ENCODE assay signal across 9 mouse cellular contexts in genomic region chr4:115890066-115890465, GRCm38 (mm10). TPM values are rescaled to one million over a fixed set of nuclear protein-coding genes. Genes with fewer than 3 reads are reported as not detected.
DNase-seq lines count a peak whose midpoint lies in the region; ATAC-seq lines count a peak whose summit lies in the region.
"Had no signal": no experiment of that assay in that cellular context is flagged by ENCODE, and none has a peak within 500 bp of the region (broad histone marks: within the 10 kb centered on the region; RNA-seq: fewer than 3 reads in every experiment).

No protein-coding gene starts in this region.

- peak overlapping the region; percentile 51 for H3K4me2 ChIP-seq in neural tube, embryonic 11.5 days (ENCODE audit: low read depth)
- H3K4me2 ChIP-seq in liver, embryonic 13.5 days, result peak overlapping the region; percentile 41

- no peaks in the 10 kb centered on the region for H3K36me3 ChIP-seq in neural tube, embryonic 11.5 days (ENCODE audit: control insufficient read depth, insufficient read depth, low read length)
- H3K36me3 ChIP-seq in liver, embryonic 13.5 days, result no peaks in the 10 kb centered on the region

- peak overlapping the region; percentile 18 for H3K4me3 ChIP-seq in neural tube, embryonic 11.5 days (ENCODE audit: low read depth, low read length)
- H3K4me3 ChIP-seq in liver, embryonic 13.5 days (replicated peaks), result no peak overlapping the region

- DNase-seq in embryo, embryonic 10 days (ENCODE audit: low spot score), result peak; percentile 58
- no peak for DNase-seq in embryo, embryonic 9.5 days (ENCODE audit: extremely low spot score)
- DNase-seq in neural tube, embryonic 11.5 days (ENCODE audit: low spot score), result no peak
- DNase-seq in neural tube, embryonic 10.5 days (ENCODE audit: extremely low spot score, low spot score), result no peak
- no peak for DNase-seq in liver, embryonic 13.5 days
- peak; percentile 41 for DNase-seq in testis, postnatal 14 days (ENCODE audit: low spot score)
- no peak for DNase-seq in urinary bladder, postnatal 36 days (ENCODE audit: low spot score in 2 of 2)
- no peak for DNase-seq in thymus, adult 18-20 months
- DNase-seq: thymus, postnatal 36 days had no signal

- WGBS in neural tube, embryonic 11.5 days, result 7% methylated on average over 6 of the region's 6 CpGs
- 14% methylated on average over 6 of the region's 6 CpGs for WGBS in liver, embryonic 13.5 days (ENCODE audit: insufficient replicate concordance)

- H3K9me3 ChIP-seq in neural tube, embryonic 11.5 days (ENCODE audit: control insufficient read depth, low read length), result no peaks in the 10 kb centered on the region
- H3K9me3 ChIP-seq in liver, embryonic 13.5 days (replicated peaks), result no peaks in the 10 kb centered on the region

- peaks cover 15% of the 10 kb centered on the region for H3K27me3 ChIP-seq in neural tube, embryonic 11.5 days (ENCODE audit: control insufficient read depth, insufficient read depth, low read length)
- H3K27me3 ChIP-seq in liver, embryonic 13.5 days, result peaks cover 70% of the 10 kb centered on the region

- no peak for ATAC-seq in neural tube, embryonic 11.5 days (ENCODE audit: insufficient read depth, low FRiP score, low TSS enrichment)
- no peak for ATAC-seq in liver, embryonic 13.5 days (ENCODE audit: low read depth)

- H3K4me1 ChIP-seq in neural tube, embryonic 11.5 days (ENCODE audit: control insufficient read depth, insufficient read depth, low read length), result peaks cover 4% of the 10 kb centered on the region; the same call in 1 of the 2 replicates
- no peaks in the 10 kb centered on the region; the same call in 1 of the 2 replicates for H3K4me1 ChIP-seq in liver, embryonic 13.5 days (replicated peaks)

- H3K27ac ChIP-seq in neural tube, embryonic 11.5 days (ENCODE audit: low read depth, low read length), result no peak overlapping the region
- no peak overlapping the region for H3K27ac ChIP-seq in liver, embryonic 13.5 days

- H3K9ac ChIP-seq in neural tube, embryonic 11.5 days (ENCODE audit: low read length), result no peak overlapping the region
- no peak overlapping the region for H3K9ac ChIP-seq in liver, embryonic 13.5 days

RNA-seq across cellular contexts. Expression of gene 6430628N08Rik, which starts 0.4 kb away (rescaled TPM):
- polyA plus RNA-seq in neural tube, embryonic 11.5 days (2014; fragmentation: Nextera tagmentation; extraction: Ambion mirVana), result not detected in 2 replicates
- polyA plus RNA-seq in liver, embryonic 13.5 days (2015; fragmentation: Nextera tagmentation; extraction: Ambion mirVana), result not detected in 2 replicates

RNA-seq across cellular contexts. Expression of gene Kncn, which starts 5.9 kb away (rescaled TPM):
- not detected in 2 replicates for polyA plus RNA-seq in neural tube, embryonic 11.5 days (2014; fragmentation: Nextera tagmentation; extraction: Ambion mirVana)
- polyA plus RNA-seq in liver, embryonic 13.5 days (2015; fragmentation: Nextera tagmentation; extraction: Ambion mirVana), result not detected in 2 replicates

RNA-seq across cellular contexts. Expression of gene Dmbx1, which starts 49.7 kb away (rescaled TPM):
- polyA plus RNA-seq in neural tube, embryonic 11.5 days (2014; fragmentation: Nextera tagmentation; extraction: Ambion mirVana), result 0.38 and 0.77 TPM in 2 replicates
- not detected in 2 replicates for polyA plus RNA-seq in liver, embryonic 13.5 days (2015; fragmentation: Nextera tagmentation; extraction: Ambion mirVana)

RNA-seq across cellular contexts. Expression of gene Mknk1, which starts 51.1 kb away (rescaled TPM):
- 21.2 and 25.5 TPM in 2 replicates for polyA plus RNA-seq in neural tube, embryonic 11.5 days (2014; fragmentation: Nextera tagmentation; extraction: Ambion mirVana)
- polyA plus RNA-seq in liver, embryonic 13.5 days (2015; fragmentation: Nextera tagmentation; extraction: Ambion mirVana), result 32.1 and 40.2 TPM in 2 replicates

Comparison
In these comparisons a context has a peak if more than half of its experiments do, and no peak if none do; other contexts are left out.
1. DNase-seq: peak in embryo, embryonic 10 days (single experiment) and testis, postnatal 14 days (single experiment); none in embryo, embryonic 9.5 days (single experiment), neural tube, embryonic 11.5 days (single experiment), neural tube, embryonic 10.5 days (single experiment), liver, embryonic 13.5 days (single experiment), urinary bladder, postnatal 36 days (0 of 2) and thymus, adult 18-20 months (0 of 2).